Mouse (Mus musculus) CD4-positive, CD25-positive, alpha-beta regulatory T cell (primary cell): ENCODE data around the gene 1600014C10Rik. TPM values are rescaled to one million over a fixed set of nuclear protein-coding genes. Genes with fewer than 3 reads are reported as not detected.

Experiments
- polyA plus RNA-seq: library from polyadenylated mRNA; unstranded; fragments of 100-300 nt; shearing (Covaris generic); gene quantifications from one replicate; pipeline ENCODE4 v1.2.1, GENCODE M21; 2017

Gene 1600014C10Rik
- polyA plus RNA-seq = 140 TPM

GRCm38 (mm10) chr7:38182962-38183687 is at the start of gene 1600014C10Rik:
1600014C10Rik (plus strand) TSS chr7:38183217.

GRCm38 (mm10) chr7:38227900-38228298 is 44.9 kb downstream of the 1600014C10Rik start, which contains the start of gene Plekhf1:
Plekhf1 (minus strand) TSS chr7:38228016.

Other genes starting within 250 kb of the 1600014C10Rik start
- gene Uri1, start 159.7 kb upstream of the 1600014C10Rik start, polyA plus RNA-seq = 78.6 TPM
- 10.0 TPM for gene Ccne1, start 75.7 kb upstream of the 1600014C10Rik start, polyA plus RNA-seq
- gene Plekhf1, start 44.8 kb downstream of the 1600014C10Rik start, polyA plus RNA-seq = 0.30 TPM
- gene Pop4, start 88.2 kb downstream of the 1600014C10Rik start, polyA plus RNA-seq = 30.7 TPM